Mouse (Mus musculus) G1E (cell line): ENCODE data around the gene Adora2a.

ENCODE experiments used
- CTCF ChIP-seq: IDR thresholded peaks from 2 replicates; pipeline ENCODE4 v1.5.1; 2012; ENCODE audit warnings: low read depth, low read length, inconsistent platforms, mixed read lengths
- GATA1 ChIP-seq: IDR thresholded peaks from 2 replicates; pipeline ENCODE4 v1.6.1; 2012; ENCODE audit warnings: borderline replicate concordance, low read length, inconsistent platforms, mixed read lengths
- GATA2 ChIP-seq: IDR thresholded peaks from 2 replicates; pipeline ENCODE4 v1.6.1; 2012; ENCODE audit warnings: low read depth, low read length, inconsistent platforms, borderline replicate concordance
- POLR2AphosphoS5 ChIP-seq: IDR thresholded peaks from 2 replicates; pipeline ENCODE4 v1.6.1; 2012; ENCODE audit warnings: low read depth, low read length, inconsistent platforms; ENCODE audit not compliant: insufficient replicate concordance
- TAL1 ChIP-seq: conservative IDR thresholded peaks from 2 replicates; pipeline ENCODE4 v1.6.1; 2012; ENCODE audit warnings: low read depth, low read length, inconsistent platforms, mixed read lengths

- no peak for TF ChIP-seq CTCF
- TF ChIP-seq TAL1: no peak
- TF ChIP-seq GATA1: no peak
- no peak for TF ChIP-seq GATA2
- TF ChIP-seq POLR2AphosphoS5: no peak
Measured at GRCm38 (mm10) chr10:75312361-75312760, 4.3 kb upstream of the Adora2a start.
